Mouse (Mus musculus): Measurements from ENCODE around the gene Ola1. TPM values are rescaled to one million over a fixed set of nuclear protein-coding genes. Genes with fewer than 3 reads are reported as not detected.

The Ola1 gene
- total RNA-seq, 2 experiments from 2014 or later = 57.5 to 59.7 TPM

Other genes starting within 250 kb of the Ola1 start
- gene Sp3, start 238.5 kb downstream of the Ola1 start, total RNA-seq (2021) = 10 to 100 TPM; 19.7 to 21.1 TPM
- gene Gm11084, start 232.2 kb downstream of the Ola1 start, total RNA-seq (2021) = not detected
- gene Sp9, start 53.0 kb upstream of the Ola1 start, total RNA-seq (2021) = not detected
- 10 to 100 TPM; 36.5 to 38.0 TPM for gene Scrn3, start 93.7 kb upstream of the Ola1 start, total RNA-seq (2021)
- gene Cir1, start 93.8 kb upstream of the Ola1 start, total RNA-seq (2021) = 10 to 100 TPM; 10.1 to 12.8 TPM
- 10 to 100 TPM; 11.7 to 13.7 TPM for gene Gpr155, start 167.6 kb upstream of the Ola1 start, total RNA-seq (2021)